10 mouse cellular contexts compared by ENCODE assay signal in the genomic region with DNA sequence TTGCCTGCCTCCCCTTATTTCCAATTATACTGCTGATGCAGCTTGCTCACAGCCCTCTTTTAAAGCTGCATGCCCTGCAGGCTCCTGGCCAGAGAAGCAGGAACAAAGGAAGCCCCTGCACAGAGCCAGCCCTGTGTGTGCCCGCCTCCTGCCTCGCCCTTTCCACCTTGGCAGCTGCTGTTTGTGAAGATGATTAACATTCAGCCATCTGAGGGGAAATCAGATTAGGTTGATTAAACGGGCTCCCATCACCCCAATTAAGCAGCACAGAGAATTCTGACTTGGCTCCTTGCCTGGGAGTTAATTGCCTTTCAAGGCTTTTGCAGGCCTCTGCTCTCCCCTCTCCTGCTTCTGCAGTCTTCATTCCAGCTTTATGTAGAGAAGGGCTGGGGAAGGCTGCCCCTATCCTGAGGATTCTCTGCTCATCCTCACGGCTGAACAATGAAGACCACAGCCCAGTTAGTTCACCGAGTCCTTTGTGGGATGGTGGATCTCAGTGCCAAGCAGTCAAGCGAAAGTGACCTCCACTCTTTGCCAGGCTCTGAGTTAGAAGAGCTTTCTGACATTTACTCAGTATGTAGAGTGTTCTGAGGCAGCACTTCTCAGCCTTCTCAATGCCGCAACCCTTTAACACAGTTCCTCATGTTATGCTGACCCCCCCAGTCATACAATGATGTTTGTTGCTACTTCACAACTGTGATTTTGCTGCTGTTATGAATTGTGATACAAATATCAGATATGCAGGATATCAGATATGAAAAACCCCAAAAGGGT. TPM values are rescaled to one million over a fixed set of nuclear protein-coding genes. Genes with fewer than 3 reads are reported as not detected.
A peak's percentile ranks its signal among the peaks of the same experiment; 100 is the strongest.
DNase-seq lines count a peak whose midpoint lies in the region; ATAC-seq and TF ChIP-seq lines count a peak whose summit lies in the region.
"Had no signal": no experiment of that assay in that cellular context is flagged by ENCODE, and none has a peak within 500 bp of the region (broad histone marks: within the 10 kb centered on the region; RNA-seq: fewer than 3 reads in every experiment).

No protein-coding gene starts in this region.

- TF ChIP-seq EP300 in liver, postnatal 0 days (IDR thresholded peaks at IDR 0.05; ENCODE audit: low read depth), result no peak

- peaks cover 11% of the 10 kb centered on the region for H3K4me1 ChIP-seq in embryonic facial prominence, embryonic 10.5 days
- peaks cover 10% of the 10 kb centered on the region for H3K4me1 ChIP-seq in hindbrain, embryonic 16.5 days (ENCODE audit: control insufficient read depth, insufficient read depth, low read depth, low read length)
- H3K4me1 ChIP-seq in liver, postnatal 0 days (ENCODE audit: insufficient read depth), result no peaks in the 10 kb centered on the region
- H3K4me1 ChIP-seq: heart, embryonic 15.5 days had no signal

- peaks cover 8% of the 10 kb centered on the region; the same call in 1 of the 2 replicates for H3K27me3 ChIP-seq in embryonic facial prominence, embryonic 10.5 days (replicated peaks; ENCODE audit: low read depth, poor library complexity, severe bottlenecking)
- H3K27me3 ChIP-seq in hindbrain, embryonic 16.5 days (replicated peaks; ENCODE audit: control insufficient read depth, insufficient read depth, low read length), result no peaks in the 10 kb centered on the region
- H3K27me3 ChIP-seq in liver, postnatal 0 days (ENCODE audit: insufficient read depth, low read length), result no peaks in the 10 kb centered on the region
- H3K27me3 ChIP-seq: heart, embryonic 15.5 days had no signal

- no peak for TF ChIP-seq CTCF in liver, postnatal 0 days (IDR thresholded peaks at IDR 0.05; ENCODE audit: low read depth)

- DNase-seq in brain, adult 2 months (ENCODE audit: low read depth, low spot score), result peak; percentile 81
- DNase-seq in embryonic facial prominence, embryonic 10.5 days (ENCODE audit: low spot score), result peak; percentile 44
- peak; percentile 15 to 34 for DNase-seq in layer of hippocampus, postnatal 25 days (ENCODE audit: extremely low spot score in 1 of 2, low spot score in 1 of 2)
- peak; percentile 43 for DNase-seq in retina, adult 2 months (ENCODE audit: low read depth, low spot score)
- no peak for DNase-seq in liver, postnatal 0 days

- H3K9me3 ChIP-seq in embryonic facial prominence, embryonic 10.5 days, result no peaks in the 10 kb centered on the region
- H3K9me3 ChIP-seq in hindbrain, embryonic 16.5 days (ENCODE audit: control insufficient read depth, low read length), result no peaks in the 10 kb centered on the region
- no peaks in the 10 kb centered on the region for H3K9me3 ChIP-seq in liver, postnatal 0 days (ENCODE audit: low read length)
- H3K9me3 ChIP-seq: heart, embryonic 15.5 days had no signal

- ATAC-seq in hindbrain, embryonic 16.5 days, result peak; percentile 95
- ATAC-seq in megakaryocyte progenitor cell, adult 5-6 weeks (replicated peaks; ENCODE audit: poor library complexity), result no peak
- no peak for ATAC-seq in liver, postnatal 0 days
- no peak for ATAC-seq in granulocyte monocyte progenitor cell, adult 5-6 weeks (replicated peaks; ENCODE audit: poor library complexity, severe bottlenecking)

- peak overlapping the region; percentile 23; the same call in 1 of the 2 replicates for H3K9ac ChIP-seq in hindbrain, embryonic 16.5 days (ENCODE audit: low read depth, low read length)
- no peak overlapping the region for H3K9ac ChIP-seq in liver, postnatal 0 days (replicated peaks)
- H3K9ac ChIP-seq: heart, embryonic 15.5 days had no signal

- H3K36me3 ChIP-seq in embryonic facial prominence, embryonic 10.5 days (replicated peaks), result no peaks in the 10 kb centered on the region
- no peaks in the 10 kb centered on the region for H3K36me3 ChIP-seq in hindbrain, embryonic 16.5 days (ENCODE audit: control insufficient read depth, insufficient read depth, low read length)
- H3K36me3 ChIP-seq in liver, postnatal 0 days (replicated peaks; ENCODE audit: insufficient read depth, low read length), result no peaks in the 10 kb centered on the region
- H3K36me3 ChIP-seq: heart, embryonic 15.5 days had no signal

- WGBS in embryonic facial prominence, embryonic 10.5 days, result 33% methylated on average over 7 of the region's 7 CpGs
- 18% methylated on average over 7 of the region's 7 CpGs for whole genome bisulfite sequencing in hindbrain, embryonic 16.5 days
- 58% methylated on average over 7 of the region's 7 CpGs for WGBS in liver, postnatal 0 days (ENCODE audit: insufficient replicate concordance)

- H3K27ac ChIP-seq in embryonic facial prominence, embryonic 10.5 days (replicated peaks), result peak overlapping the region; percentile 80
- H3K27ac ChIP-seq in hindbrain, embryonic 16.5 days (ENCODE audit: low read depth, low read length), result peak overlapping the region; percentile 78
- no peak overlapping the region for H3K27ac ChIP-seq in liver, postnatal 0 days (ENCODE audit: low read depth)
- H3K27ac ChIP-seq: heart, embryonic 15.5 days had no signal

- H3K4me2 ChIP-seq in hindbrain, embryonic 16.5 days (ENCODE audit: low read length), result no peak overlapping the region
- H3K4me2 ChIP-seq in liver, postnatal 0 days (ENCODE audit: low read depth, low read length), result no peak overlapping the region
- H3K4me2 ChIP-seq: heart, embryonic 15.5 days had no signal

- H3K4me3 ChIP-seq in embryonic facial prominence, embryonic 10.5 days, result no peak overlapping the region
- H3K4me3 ChIP-seq in hindbrain, embryonic 16.5 days (ENCODE audit: low read length), result no peak overlapping the region
- H3K4me3 ChIP-seq in liver, postnatal 0 days (ENCODE audit: low read depth, low read length), result no peak overlapping the region
- H3K4me3 ChIP-seq: heart, embryonic 15.5 days had no signal

RNA-seq across cellular contexts. Expression of a gene that starts 2.9 kb away (rescaled TPM):
- polyA plus RNA-seq in embryonic facial prominence, embryonic 10.5 days (2016; fragmentation: Nextera tagmentation; extraction: Ambion mirVana), result 0.05 and 0.15 TPM in 2 replicates
- polyA plus RNA-seq in hindbrain, embryonic 16.5 days (2015; fragmentation: Nextera tagmentation; extraction: Ambion mirVana), result 0.38 and 0.91 TPM in 2 replicates
- not detected for total RNA-seq in layer of hippocampus, postnatal 25 days (2021)
- total RNA-seq in megakaryocyte progenitor cell, adult 5-6 weeks (2015), result not detected in 2 replicates
- total RNA-seq in megakaryocyte progenitor cell, adult 5-6 weeks (2017), result not detected in 2 replicates
- polyA plus RNA-seq in liver, postnatal 0 days (2015; fragmentation: Nextera tagmentation; extraction: Ambion mirVana), result 0.06 and 0.08 TPM in 2 replicates
- total RNA-seq in granulocyte monocyte progenitor cell, adult 5-6 weeks (2014; fragmentation: Nextera tagmentation), result not detected in 2 replicates
- not detected in 2 replicates for total RNA-seq in granulocyte monocyte progenitor cell, adult 5-6 weeks (2017)
- total RNA-seq: neutrophil, adult 5-6 weeks had no signal

RNA-seq across cellular contexts. Expression of a gene that starts 26.1 kb away (rescaled TPM):
- polyA plus RNA-seq in embryonic facial prominence, embryonic 10.5 days (2016; fragmentation: Nextera tagmentation; extraction: Ambion mirVana), result 48.3 and 50.9 TPM in 2 replicates
- polyA plus RNA-seq in hindbrain, embryonic 16.5 days (2015; fragmentation: Nextera tagmentation; extraction: Ambion mirVana), result 37.2 and 41.6 TPM in 2 replicates
- 10 to 100 TPM; 32.8 to 33.3 TPM for total RNA-seq in layer of hippocampus, postnatal 25 days (2021)
- total RNA-seq in megakaryocyte progenitor cell, adult 5-6 weeks (2015), result 24.8 and 26.4 TPM in 2 replicates
- total RNA-seq in megakaryocyte progenitor cell, adult 5-6 weeks (2017), result 46.6 and 51.4 TPM in 2 replicates
- polyA plus RNA-seq in liver, postnatal 0 days (2015; fragmentation: Nextera tagmentation; extraction: Ambion mirVana), result 109 and 119 TPM in 2 replicates
- 15.8 and 24.0 TPM in 2 replicates for total RNA-seq in granulocyte monocyte progenitor cell, adult 5-6 weeks (2014; fragmentation: Nextera tagmentation)
- total RNA-seq in granulocyte monocyte progenitor cell, adult 5-6 weeks (2017), result 44.3 and 51.7 TPM in 2 replicates
